Mouse (Mus musculus) thymus, adult 2 months (tissue): ENCODE data around the gene Rbms1. TPM values are rescaled to one million over a fixed set of nuclear protein-coding genes. Genes with fewer than 3 reads are reported as not detected.

Experiments used
- DNase-seq: peaks from one replicate; pipeline ENCODE4 v3.0.0; 2021
- H3K27ac ChIP-seq: fragments of 200-500 bp; 2 replicates; pipeline ENCODE4 v1.5.1; 2012; ENCODE audit warnings: low read length, control low read depth; ENCODE audit not compliant: control insufficient read depth, insufficient read depth
- H3K27me3 ChIP-seq: fragments of 200-500 bp; 2 replicates; pipeline ENCODE4 v1.6.1; 2012; ENCODE audit warnings: mild to moderate bottlenecking, low read length, moderate library complexity, mixed read lengths; ENCODE audit not compliant: control insufficient read depth, insufficient read depth
- H3K36me3 ChIP-seq: fragments of 200-500 bp; 2 replicates; pipeline ENCODE4 v1.6.1; 2012; ENCODE audit warnings: mild to moderate bottlenecking, low read length, moderate library complexity; ENCODE audit not compliant: control insufficient read depth, insufficient read depth
- H3K4me1 ChIP-seq: fragments of 200-500 bp; replicated peaks from 2 replicates; pipeline ENCODE4 v1.6.1; 2012; ENCODE audit warnings: low read length; ENCODE audit not compliant: control insufficient read depth, insufficient read depth
- H3K4me3 ChIP-seq: fragments of 200-500 bp; 2 replicates; pipeline ENCODE4 v1.5.1; 2012; ENCODE audit warnings: mild to moderate bottlenecking, low read length, control low read depth, moderate library complexity; ENCODE audit not compliant: control insufficient read depth, insufficient read depth
- CTCF ChIP-seq: fragments of 200-500 bp; IDR thresholded peaks from 2 replicates; pipeline ENCODE4 v1.5.1; 2012; ENCODE audit warnings: mild to moderate bottlenecking, control low read depth, low read length, moderate library complexity, borderline replicate concordance; ENCODE audit not compliant: control insufficient read depth, poor library complexity, insufficient read depth; ENCODE audit errors: extremely low read depth
- POLR2A ChIP-seq: fragments of 200-500 bp; IDR thresholded peaks from 2 replicates; pipeline ENCODE4 v1.6.1; 2012; ENCODE audit warnings: mild to moderate bottlenecking, low read length, control low read depth, moderate library complexity; ENCODE audit not compliant: control insufficient read depth, poor library complexity, insufficient read depth; ENCODE audit errors: extremely low read depth
- WGBS: fragments of 180-500 bp; shearing (Covaris S2); methylation state at CpG from one replicate; pipeline ENCODE4 v1.1.7; 2018; 5-methylcytosine and 5-hydroxymethylcytosine counted together
- polyA plus RNA-seq: library from polyadenylated mRNA; depleted of rRNA; stranded (reverse); fragments of >200 nt; gene quantifications from 2 replicates; pipeline ENCODE4 v1.2.3, GENCODE M21; 2012

The Rbms1 gene
- polyA plus RNA-seq, 1 experiment = 151 TPM

GRCm38 (mm10) chr2:60864256-60864795 lies 98.7 kb downstream of the Rbms1 start:
- Histone ChIP-seq H3K4me1 (peaks cover 16% of the 10 kb centered on the region), H3K27ac (no peak overlapping the region), H3K27me3 (no peaks in the 10 kb centered on the region), H3K4me3 (no peak overlapping the region), H3K36me3 (no peaks in the 10 kb centered on the region)
- DNase-seq = no peak
- no peak for TF ChIP-seq CTCF
- TF ChIP-seq POLR2A = no peak
- 85% methylated on average over 5 of the region's 5 CpGs for WGBS

- no peak overlapping the region for H3K27ac ChIP-seq
- peaks cover 16% of the 10 kb centered on the region for H3K4me1 ChIP-seq
- no peaks in the 10 kb centered on the region for H3K36me3 ChIP-seq
- H3K27me3 ChIP-seq = no peaks in the 10 kb centered on the region
- no peak overlapping the region for H3K4me3 ChIP-seq
- no peak for DNase-seq
- TF ChIP-seq CTCF (no peak), POLR2A (no peak)
- WGBS = 100% methylated on average over 2 of the region's 2 CpGs
Observed at GRCm38 (mm10) chr2:60863827-60864226, 99.2 kb downstream of the Rbms1 start.

- H3K4me1 ChIP-seq = peaks cover 13% of the 10 kb centered on the region
- no peak overlapping the region for H3K27ac ChIP-seq
- no peak overlapping the region for H3K4me3 ChIP-seq
- TF ChIP-seq POLR2A = no peak
- no peak for TF ChIP-seq CTCF
- 97% methylated on average over 8 of the region's 8 CpGs for WGBS
- H3K27me3 ChIP-seq = no peaks in the 10 kb centered on the region
- DNase-seq = no peak
- H3K36me3 ChIP-seq = no peaks in the 10 kb centered on the region
Observed at GRCm38 (mm10) chr2:60862913-60863711, 99.9 kb downstream of the Rbms1 start.

GRCm38 (mm10) chr2:60858116-60858515 lies 104.9 kb downstream of the Rbms1 start:
- DNase-seq = no peak
- Histone ChIP-seq H3K27me3 (no peaks in the 10 kb centered on the region), H3K27ac (no peak overlapping the region), H3K36me3 (no peaks in the 10 kb centered on the region), H3K4me3 (no peak overlapping the region), H3K4me1 (peaks cover 4% of the 10 kb centered on the region)
- WGBS = 100% methylated on average over 1 of the region's 1 CpGs
- no peak for TF ChIP-seq CTCF
- no peak for TF ChIP-seq POLR2A

- DNase-seq = no peak
- TF ChIP-seq POLR2A = no peak
- no peak for TF ChIP-seq CTCF
- WGBS = 98% methylated on average over 2 of the region's 2 CpGs
- no peaks in the 10 kb centered on the region for H3K27me3 ChIP-seq
- H3K4me3 ChIP-seq = no peak overlapping the region
- H3K4me1 ChIP-seq = peaks cover 4% of the 10 kb centered on the region
- no peaks in the 10 kb centered on the region for H3K36me3 ChIP-seq
- no peak overlapping the region for H3K27ac ChIP-seq
Observed at GRCm38 (mm10) chr2:60856097-60856496, 106.9 kb downstream of the Rbms1 start.

GRCm38 (mm10) chr2:60855006-60855405 lies 108.0 kb downstream of the Rbms1 start:
- TF ChIP-seq POLR2A (no peak), CTCF (no peak)
- H3K27me3 ChIP-seq = no peaks in the 10 kb centered on the region
- H3K4me1 ChIP-seq = peaks cover 4% of the 10 kb centered on the region
- WGBS = 11% methylated on average over 4 of the region's 4 CpGs
- H3K36me3 ChIP-seq = no peaks in the 10 kb centered on the region
- H3K4me3 ChIP-seq = no peak overlapping the region
- DNase-seq = no peak
- no peak overlapping the region for H3K27ac ChIP-seq
